Mouse (Mus musculus): ENCODE measurements around the gene Ldah. TPM values are rescaled to one million over a fixed set of nuclear protein-coding genes. Genes with fewer than 3 reads are reported as not detected.
"Not testable (repeated sequence)": the region's sequence is repeated elsewhere in the genome, so short reads cannot be mapped to it uniquely, and the experiment has no call there.

The Ldah gene
- 69.0 and 82.3 TPM in 2 replicates for polyA plus RNA-seq (2014; fragmentation: Nextera tagmentation; extraction: Ambion mirVana)

GRCm38 (mm10) chr12:8207978-8208403, at the start of gene Ldah:
TSS of gene Ldah (plus strand) at chr12:8208107.
- Histone ChIP-seq H3K9ac (ENCODE audit: low read depth, low read length) (peak within 1 kb of the TSS; percentile 53), H3K27ac (ENCODE audit: low read depth, low read length) (no peak within 1 kb of the TSS), H3K9me3 (ENCODE audit: control insufficient read depth, low read length) (no peaks in the 10 kb centered on the region), H3K4me2 (replicated peaks; ENCODE audit: low read depth, low read length) (peak within 1 kb of the TSS; percentile 53), H3K36me3 (ENCODE audit: control insufficient read depth, insufficient read depth, low read length) (no peaks in the 10 kb centered on the region), H3K4me3 (ENCODE audit: low read depth, low read length) (peak within 1 kb of the TSS; percentile 61), H3K27me3 (ENCODE audit: control insufficient read depth, insufficient read depth, low read length) (no peaks in the 10 kb centered on the region), H3K4me1 (replicated peaks; ENCODE audit: control insufficient read depth, insufficient read depth, low read length) (no peaks in the 10 kb centered on the region)
- DNase-seq (ENCODE audit: low spot score), result peak; percentile 92
- under 1% methylated on average over 34 of the region's 34 CpGs for WGBS
- ATAC-seq (ENCODE audit: low FRiP score), result peak; percentile 99

GRCm38 (mm10) chr12:8167743-8168142, 40.2 kb upstream of the Ldah start:
- no peaks in the 10 kb centered on the region for H3K27me3 ChIP-seq (ENCODE audit: control insufficient read depth, insufficient read depth, low read length)

GRCm38 (mm10) chr12:8180921-8181320, 27.0 kb upstream of the Ldah start:
- H3K9me3 ChIP-seq (ENCODE audit: control insufficient read depth, low read length), result no peaks in the 10 kb centered on the region
- no peak for DNase-seq (ENCODE audit: low spot score)
- ATAC-seq (ENCODE audit: low FRiP score), result no peak
- H3K9ac ChIP-seq (ENCODE audit: low read depth, low read length), result no peak overlapping the region
- WGBS, result 66% methylated on average over 6 of the region's 6 CpGs
- no peaks in the 10 kb centered on the region for H3K4me1 ChIP-seq (replicated peaks; ENCODE audit: control insufficient read depth, insufficient read depth, low read length)
- H3K4me3 ChIP-seq (ENCODE audit: low read depth, low read length), result no peak overlapping the region
- no peak overlapping the region for H3K4me2 ChIP-seq (replicated peaks; ENCODE audit: low read depth, low read length)
- no peaks in the 10 kb centered on the region for H3K36me3 ChIP-seq (ENCODE audit: control insufficient read depth, insufficient read depth, low read length)
- no peaks in the 10 kb centered on the region for H3K27me3 ChIP-seq (ENCODE audit: control insufficient read depth, insufficient read depth, low read length)
- H3K27ac ChIP-seq (ENCODE audit: low read depth, low read length), result no peak overlapping the region

More at GRCm38 (mm10) chr12:8167743-8168142, 40.2 kb upstream of the Ldah start:
- no peaks in the 10 kb centered on the region for H3K36me3 ChIP-seq (ENCODE audit: control insufficient read depth, insufficient read depth, low read length)
- DNase-seq (ENCODE audit: low spot score) (no peak), ATAC-seq (ENCODE audit: low FRiP score) (no peak)
- no peak overlapping the region for H3K4me2 ChIP-seq (replicated peaks; ENCODE audit: low read depth, low read length)
- no peak overlapping the region for H3K9ac ChIP-seq (ENCODE audit: low read depth, low read length)
- H3K4me3 ChIP-seq (ENCODE audit: low read depth, low read length), result no peak overlapping the region
- H3K9me3 ChIP-seq (ENCODE audit: control insufficient read depth, low read length), result no peaks in the 10 kb centered on the region
- WGBS, result 77% methylated on average over 2 of the region's 2 CpGs
- H3K27ac ChIP-seq (ENCODE audit: low read depth, low read length), result no peak overlapping the region
- no peaks in the 10 kb centered on the region for H3K4me1 ChIP-seq (replicated peaks; ENCODE audit: control insufficient read depth, insufficient read depth, low read length)

- ATAC-seq (ENCODE audit: low FRiP score), result no peak
- no peak for DNase-seq (ENCODE audit: low spot score)
Measured at GRCm38 (mm10) chr12:8181744-8182143, 26.2 kb upstream of the Ldah start.

GRCm38 (mm10) chr12:8184518-8184917, 23.4 kb upstream of the Ldah start:
- H3K4me3 ChIP-seq (ENCODE audit: low read depth, low read length), result no peak overlapping the region
- H3K4me1 ChIP-seq (replicated peaks; ENCODE audit: control insufficient read depth, insufficient read depth, low read length), result no peaks in the 10 kb centered on the region
- ATAC-seq (ENCODE audit: low FRiP score), result no peak
- no peak for DNase-seq (ENCODE audit: low spot score)
- no peaks in the 10 kb centered on the region for H3K9me3 ChIP-seq (ENCODE audit: control insufficient read depth, low read length)
- H3K27ac ChIP-seq (ENCODE audit: low read depth, low read length), result no peak overlapping the region
- no peak overlapping the region for H3K9ac ChIP-seq (ENCODE audit: low read depth, low read length)
- H3K4me2 ChIP-seq (replicated peaks; ENCODE audit: low read depth, low read length), result no peak overlapping the region
- H3K27me3 ChIP-seq (ENCODE audit: control insufficient read depth, insufficient read depth, low read length), result no peaks in the 10 kb centered on the region
- H3K36me3 ChIP-seq (ENCODE audit: control insufficient read depth, insufficient read depth, low read length), result no peaks in the 10 kb centered on the region

More at GRCm38 (mm10) chr12:8181744-8182143, 26.2 kb upstream of the Ldah start:
- no peak overlapping the region for H3K4me2 ChIP-seq (replicated peaks; ENCODE audit: low read depth, low read length)
- H3K9ac ChIP-seq (ENCODE audit: low read depth, low read length), result no peak overlapping the region
- no peaks in the 10 kb centered on the region for H3K36me3 ChIP-seq (ENCODE audit: control insufficient read depth, insufficient read depth, low read length)
- no peaks in the 10 kb centered on the region for H3K9me3 ChIP-seq (ENCODE audit: control insufficient read depth, low read length)
- H3K4me1 ChIP-seq (replicated peaks; ENCODE audit: control insufficient read depth, insufficient read depth, low read length), result no peaks in the 10 kb centered on the region
- H3K27me3 ChIP-seq (ENCODE audit: control insufficient read depth, insufficient read depth, low read length), result no peaks in the 10 kb centered on the region
- no peak overlapping the region for H3K27ac ChIP-seq (ENCODE audit: low read depth, low read length)
- H3K4me3 ChIP-seq (ENCODE audit: low read depth, low read length), result no peak overlapping the region

GRCm38 (mm10) chr12:8188161-8188560, 19.7 kb upstream of the Ldah start:
- no peak for ATAC-seq (ENCODE audit: low FRiP score)
- Histone ChIP-seq H3K4me1 (replicated peaks; ENCODE audit: control insufficient read depth, insufficient read depth, low read length) (no peaks in the 10 kb centered on the region), H3K9ac (ENCODE audit: low read depth, low read length) (no peak overlapping the region), H3K27me3 (ENCODE audit: control insufficient read depth, insufficient read depth, low read length) (no peaks in the 10 kb centered on the region), H3K4me2 (replicated peaks; ENCODE audit: low read depth, low read length) (no peak overlapping the region), H3K4me3 (ENCODE audit: low read depth, low read length) (no peak overlapping the region), H3K9me3 (ENCODE audit: control insufficient read depth, low read length) (no peaks in the 10 kb centered on the region), H3K27ac (ENCODE audit: low read depth, low read length) (no peak overlapping the region), H3K36me3 (ENCODE audit: control insufficient read depth, insufficient read depth, low read length) (no peaks in the 10 kb centered on the region)
- no peak for DNase-seq (ENCODE audit: low spot score)

GRCm38 (mm10) chr12:8188796-8189535, 18.9 kb upstream of the Ldah start:
- not testable (repeated sequence) for H3K36me3 ChIP-seq (ENCODE audit: control insufficient read depth, insufficient read depth, low read length); ATAC-seq (ENCODE audit: low FRiP score); H3K4me2 ChIP-seq (replicated peaks; ENCODE audit: low read depth, low read length); H3K27ac ChIP-seq (ENCODE audit: low read depth, low read length); H3K9ac ChIP-seq (ENCODE audit: low read depth, low read length); H3K4me1 ChIP-seq (replicated peaks; ENCODE audit: control insufficient read depth, insufficient read depth, low read length); H3K9me3 ChIP-seq (ENCODE audit: control insufficient read depth, low read length); DNase-seq (ENCODE audit: low spot score); H3K27me3 ChIP-seq (ENCODE audit: control insufficient read depth, insufficient read depth, low read length); H3K4me3 ChIP-seq (ENCODE audit: low read depth, low read length)
- whole genome bisulfite sequencing, result 88% methylated on average over 15 of the region's 15 CpGs

- Histone ChIP-seq H3K27me3 (ENCODE audit: control insufficient read depth, insufficient read depth, low read length) (no peaks in the 10 kb centered on the region), H3K4me2 (replicated peaks; ENCODE audit: low read depth, low read length) (no peak overlapping the region), H3K9me3 (ENCODE audit: control insufficient read depth, low read length) (no peaks in the 10 kb centered on the region), H3K36me3 (ENCODE audit: control insufficient read depth, insufficient read depth, low read length) (no peaks in the 10 kb centered on the region), H3K4me1 (replicated peaks; ENCODE audit: control insufficient read depth, insufficient read depth, low read length) (no peaks in the 10 kb centered on the region), H3K9ac (ENCODE audit: low read depth, low read length) (no peak overlapping the region), H3K27ac (ENCODE audit: low read depth, low read length) (no peak overlapping the region), H3K4me3 (ENCODE audit: low read depth, low read length) (no peak overlapping the region)
- 81% methylated on average over 3 of the region's 3 CpGs for WGBS
- ATAC-seq (ENCODE audit: low FRiP score), result no peak
- no peak for DNase-seq (ENCODE audit: low spot score)
Measured at GRCm38 (mm10) chr12:8189722-8190121, 18.2 kb upstream of the Ldah start.

- no peaks in the 10 kb centered on the region for H3K36me3 ChIP-seq (ENCODE audit: control insufficient read depth, insufficient read depth, low read length)
- no peak overlapping the region for H3K27ac ChIP-seq (ENCODE audit: low read depth, low read length)
- H3K9me3 ChIP-seq (ENCODE audit: control insufficient read depth, low read length), result no peaks in the 10 kb centered on the region
- H3K27me3 ChIP-seq (ENCODE audit: control insufficient read depth, insufficient read depth, low read length), result no peaks in the 10 kb centered on the region
- H3K4me1 ChIP-seq (replicated peaks; ENCODE audit: control insufficient read depth, insufficient read depth, low read length), result no peaks in the 10 kb centered on the region
- no peak overlapping the region for H3K4me2 ChIP-seq (replicated peaks; ENCODE audit: low read depth, low read length)
- H3K4me3 ChIP-seq (ENCODE audit: low read depth, low read length), result no peak overlapping the region
- no peak overlapping the region for H3K9ac ChIP-seq (ENCODE audit: low read depth, low read length)
- DNase-seq (ENCODE audit: low spot score) (no peak), ATAC-seq (ENCODE audit: low FRiP score) (no peak)
- 89% methylated on average over 2 of the region's 2 CpGs for WGBS
Measured at GRCm38 (mm10) chr12:8205721-8206120, 2.2 kb upstream of the Ldah start.
